Comparison of ENCODE assay signal across 9 mouse cellular contexts in genomic region chr4:116176543-116176988, GRCm38 (mm10). TPM values are rescaled to one million over a fixed set of nuclear protein-coding genes. Genes with fewer than 3 reads are reported as not detected.
DNase-seq lines count a peak whose midpoint lies in the region; ATAC-seq and TF ChIP-seq lines count a peak whose summit lies in the region.
"Had no signal": no experiment of that assay in that cellular context is flagged by ENCODE, and none has a peak within 500 bp of the region (broad histone marks: within the 10 kb centered on the region; RNA-seq: fewer than 3 reads in every experiment).

No protein-coding gene starts in this region.

- peak; percentile 54 to 71 for DNase-seq in adrenal gland, adult (ENCODE audit: inconsistent age in 2 of 2, low spot score in 1 of 2)
- no peak for DNase-seq in adrenal gland, adult 8-10 months
- peak; percentile 94 for DNase-seq in embryonic facial prominence, embryonic 14.5 days (ENCODE audit: low spot score)
- DNase-seq in heart, embryonic 10.5 days (ENCODE audit: low spot score): no peak
- peak; percentile 83 for DNase-seq in kidney, adult 9 months
- DNase-seq in liver, adult 2 months (ENCODE audit: extremely low read depth, low read depth, low spot score): no peak
- DNase-seq in testis, postnatal 14 days (ENCODE audit: low spot score): peak; percentile 70

- no peak overlapping the region; the same call in 1 of the 2 replicates for H3K4me3 ChIP-seq in embryonic facial prominence, embryonic 14.5 days (ENCODE audit: low read depth, low read length)
- peak overlapping the region; percentile 46 for H3K4me3 ChIP-seq in heart, embryonic 10.5 days
- peak overlapping the region; percentile 55; the same call in 1 of the 2 replicates for H3K4me3 ChIP-seq in liver, adult 2 months (ENCODE audit: insufficient read depth, low read depth, low read length)
- H3K4me3 ChIP-seq in midbrain, embryonic 15.5 days: no peak overlapping the region

- H3K27ac ChIP-seq in embryonic facial prominence, embryonic 14.5 days (replicated peaks; ENCODE audit: low read depth, low read length): peak overlapping the region; percentile 61
- H3K27ac ChIP-seq in heart, embryonic 10.5 days: peak overlapping the region; percentile 87
- H3K27ac ChIP-seq in liver, adult 2 months (replicated peaks; ENCODE audit: insufficient read depth, low read depth, low read length): peak overlapping the region; percentile 77
- 0 out of 2 replicates have a peak overlapping the region, but pooled peaks have one; percentile 10 for H3K27ac ChIP-seq in midbrain, embryonic 15.5 days

- H3K9me3 ChIP-seq in embryonic facial prominence, embryonic 14.5 days (ENCODE audit: control insufficient read depth, low read length): no peaks in the 10 kb centered on the region
- H3K9me3 ChIP-seq in heart, embryonic 10.5 days: no peaks in the 10 kb centered on the region
- no peaks in the 10 kb centered on the region for H3K9me3 ChIP-seq in midbrain, embryonic 15.5 days

- ATAC-seq in embryonic facial prominence, embryonic 14.5 days (ENCODE audit: low read depth): peak; percentile 93
- peak; percentile 80 for ATAC-seq in midbrain, embryonic 15.5 days (replicated peaks)

- H3K36me3 ChIP-seq in embryonic facial prominence, embryonic 14.5 days (ENCODE audit: control insufficient read depth, insufficient read depth, low read length): no peaks in the 10 kb centered on the region
- H3K36me3 ChIP-seq in heart, embryonic 10.5 days: no peaks in the 10 kb centered on the region
- no peaks in the 10 kb centered on the region for H3K36me3 ChIP-seq in liver, adult 2 months (ENCODE audit: control insufficient read depth, insufficient read depth, low read length)
- H3K36me3 ChIP-seq in midbrain, embryonic 15.5 days (replicated peaks): no peaks in the 10 kb centered on the region

- no peak for TF ChIP-seq CTCF in liver, adult 2 months (IDR thresholded peaks at IDR 0.05; ENCODE audit: low read depth, low read length)

- H3K79me2 ChIP-seq in liver, adult 2 months (ENCODE audit: control insufficient read depth, insufficient read depth, low read length): no peaks in the 10 kb centered on the region

- H3K4me1 ChIP-seq in embryonic facial prominence, embryonic 14.5 days (ENCODE audit: control insufficient read depth, insufficient read depth, low read length): peaks cover 24% of the 10 kb centered on the region
- H3K4me1 ChIP-seq in heart, embryonic 10.5 days: peaks cover 46% of the 10 kb centered on the region
- peaks cover 2% of the 10 kb centered on the region; the same call in 1 of the 2 replicates for H3K4me1 ChIP-seq in liver, adult 2 months (ENCODE audit: control insufficient read depth, insufficient read depth, low read length)
- peaks cover 18% of the 10 kb centered on the region for H3K4me1 ChIP-seq in midbrain, embryonic 15.5 days

- H3K4me2 ChIP-seq in embryonic facial prominence, embryonic 14.5 days (ENCODE audit: low read depth, low read length): peak overlapping the region; percentile 45
- peak overlapping the region; percentile 31 for H3K4me2 ChIP-seq in midbrain, embryonic 15.5 days

- peak overlapping the region; percentile 53; the same call in 1 of the 2 replicates for H3K9ac ChIP-seq in embryonic facial prominence, embryonic 14.5 days (ENCODE audit: low read depth, low read length)
- peak overlapping the region; percentile 71 for H3K9ac ChIP-seq in liver, adult 2 months (ENCODE audit: low read depth, low read length)
- H3K9ac ChIP-seq in midbrain, embryonic 15.5 days: no peak overlapping the region

- no peak for TF ChIP-seq POLR2A in liver, adult 2 months (IDR thresholded peaks at IDR 0.05; ENCODE audit: extremely low read depth, insufficient read depth, low read length)

- WGBS in embryonic facial prominence, embryonic 14.5 days: 12% methylated on average over 9 of the region's 10 CpGs
- WGBS in heart, embryonic 10.5 days: 18% methylated on average over 10 of the region's 10 CpGs
- WGBS in liver, adult 2 months: 34% methylated on average over 10 of the region's 10 CpGs
- 23% methylated on average over 9 of the region's 10 CpGs for WGBS in midbrain, embryonic 15.5 days

- no peaks in the 10 kb centered on the region for H3K27me3 ChIP-seq in embryonic facial prominence, embryonic 14.5 days (replicated peaks; ENCODE audit: control insufficient read depth, insufficient read depth, low read length)
- H3K27me3 ChIP-seq in heart, embryonic 10.5 days (ENCODE audit: insufficient read depth, poor library complexity, severe bottlenecking): no peaks in the 10 kb centered on the region
- no peaks in the 10 kb centered on the region for H3K27me3 ChIP-seq in liver, adult 2 months (ENCODE audit: control insufficient read depth, insufficient read depth, low read length)
- no peaks in the 10 kb centered on the region for H3K27me3 ChIP-seq in midbrain, embryonic 15.5 days (replicated peaks)

RNA-seq across cellular contexts. Expression of gene Gm49337, which starts 3.4 kb away (rescaled TPM):
- total RNA-seq in adrenal gland, adult 8-10 months (2022): not detected
- polyA plus RNA-seq in embryonic facial prominence, embryonic 14.5 days (2014; fragmentation: Nextera tagmentation; extraction: Ambion mirVana): not detected in 2 replicates
- not detected in 2 replicates for polyA plus RNA-seq in heart, embryonic 10.5 days (2016; fragmentation: Nextera tagmentation; extraction: Ambion mirVana)
- total RNA-seq in liver, adult 2 months (2014; rRNA removed): not detected in 2 replicates
- not detected in 2 replicates for polyA plus RNA-seq in liver, adult 2 months (2012; rRNA removed)
- not detected in 2 replicates for polyA plus RNA-seq in midbrain, embryonic 15.5 days (2015; fragmentation: Nextera tagmentation; extraction: Ambion mirVana)

RNA-seq across cellular contexts. Expression of gene 1700042G07Rik, which starts 3.4 kb away (rescaled TPM):
- total RNA-seq in adrenal gland, adult 8-10 months (2022): not detected
- polyA plus RNA-seq in embryonic facial prominence, embryonic 14.5 days (2014; fragmentation: Nextera tagmentation; extraction: Ambion mirVana): not detected in 2 replicates
- polyA plus RNA-seq in heart, embryonic 10.5 days (2016; fragmentation: Nextera tagmentation; extraction: Ambion mirVana): not detected in 2 replicates
- not detected in 2 replicates for total RNA-seq in liver, adult 2 months (2014; rRNA removed)
- not detected in 2 replicates for polyA plus RNA-seq in liver, adult 2 months (2012; rRNA removed)
- polyA plus RNA-seq in midbrain, embryonic 15.5 days (2015; fragmentation: Nextera tagmentation; extraction: Ambion mirVana): not detected in 2 replicates
- total RNA-seq: gastrocnemius, adult 8-10 months had no signal

RNA-seq across cellular contexts. Expression of gene Tspan1, which starts 9.2 kb away (rescaled TPM):
- not detected for total RNA-seq in adrenal gland, adult 8-10 months (2022)
- polyA plus RNA-seq in embryonic facial prominence, embryonic 14.5 days (2014; fragmentation: Nextera tagmentation; extraction: Ambion mirVana): 1.7 and 4.0 TPM in 2 replicates
- polyA plus RNA-seq in heart, embryonic 10.5 days (2016; fragmentation: Nextera tagmentation; extraction: Ambion mirVana): 0.10 TPM in 1 of 2 replicates, not detected in the other
- 0.09 TPM in 1 of 2 replicates, not detected in the other for total RNA-seq in liver, adult 2 months (2014; rRNA removed)
- polyA plus RNA-seq in liver, adult 2 months (2012; rRNA removed): 0.27 TPM in 1 of 2 replicates, not detected in the other
- polyA plus RNA-seq in midbrain, embryonic 15.5 days (2015; fragmentation: Nextera tagmentation; extraction: Ambion mirVana): 0.22 and 0.26 TPM in 2 replicates
- total RNA-seq: gastrocnemius, adult 8-10 months had no signal

RNA-seq across cellular contexts. Expression of gene Lurap1, which starts 25.4 kb away (rescaled TPM):
- total RNA-seq in adrenal gland, adult 8-10 months (2022): 10 to 100 TPM in 3 of 4 experiments, 1 to 10 TPM in 1; 8.3 to 14.0 (median 12.1) TPM
- polyA plus RNA-seq in embryonic facial prominence, embryonic 14.5 days (2014; fragmentation: Nextera tagmentation; extraction: Ambion mirVana): 2.3 and 2.4 TPM in 2 replicates
- polyA plus RNA-seq in heart, embryonic 10.5 days (2016; fragmentation: Nextera tagmentation; extraction: Ambion mirVana): 1.4 and 1.9 TPM in 2 replicates
- 0.18 and 0.27 TPM in 2 replicates for total RNA-seq in liver, adult 2 months (2014; rRNA removed)
- polyA plus RNA-seq in liver, adult 2 months (2012; rRNA removed): 0.12 and 0.87 TPM in 2 replicates
- 2.2 and 2.6 TPM in 2 replicates for polyA plus RNA-seq in midbrain, embryonic 15.5 days (2015; fragmentation: Nextera tagmentation; extraction: Ambion mirVana)

RNA-seq across cellular contexts. Expression of gene Pik3r3, which starts 44.9 kb away (rescaled TPM):
- 10 to 100 TPM; 21.5 to 41.2 (median 31.1) TPM for total RNA-seq in adrenal gland, adult 8-10 months (2022)
- 15.5 and 17.0 TPM in 2 replicates for polyA plus RNA-seq in embryonic facial prominence, embryonic 14.5 days (2014; fragmentation: Nextera tagmentation; extraction: Ambion mirVana)
- polyA plus RNA-seq in heart, embryonic 10.5 days (2016; fragmentation: Nextera tagmentation; extraction: Ambion mirVana): 17.2 and 22.7 TPM in 2 replicates
- 1.0 and 1.4 TPM in 2 replicates for total RNA-seq in liver, adult 2 months (2014; rRNA removed)
- 1.3 and 1.7 TPM in 2 replicates for polyA plus RNA-seq in liver, adult 2 months (2012; rRNA removed)
- 81.1 and 89.7 TPM in 2 replicates for polyA plus RNA-seq in midbrain, embryonic 15.5 days (2015; fragmentation: Nextera tagmentation; extraction: Ambion mirVana)

Comparison
In these comparisons a context has a peak if more than half of its experiments do, and no peak if none do; other contexts are left out.
1. DNase-seq: peak in adrenal gland, adult (2 of 2), embryonic facial prominence, embryonic 14.5 days (single experiment), kidney, adult 9 months (single experiment) and testis, postnatal 14 days (single experiment); none in adrenal gland, adult 8-10 months (single experiment), heart, embryonic 10.5 days (single experiment) and liver, adult 2 months (single experiment).
2. H3K27ac ChIP-seq: peak in every context shown above with its lines; median percentile 87 in heart, embryonic 10.5 days; 77 in liver, adult 2 months; 61 in embryonic facial prominence, embryonic 14.5 days; 10 in midbrain, embryonic 15.5 days.
3. H3K4me3 ChIP-seq: peak in heart, embryonic 10.5 days (single experiment) and liver, adult 2 months (single experiment); none in embryonic facial prominence, embryonic 14.5 days (single experiment) and midbrain, embryonic 15.5 days (single experiment).